Comparison of ENCODE assay signal across 20 mouse cellular contexts in the genomic region with DNA sequence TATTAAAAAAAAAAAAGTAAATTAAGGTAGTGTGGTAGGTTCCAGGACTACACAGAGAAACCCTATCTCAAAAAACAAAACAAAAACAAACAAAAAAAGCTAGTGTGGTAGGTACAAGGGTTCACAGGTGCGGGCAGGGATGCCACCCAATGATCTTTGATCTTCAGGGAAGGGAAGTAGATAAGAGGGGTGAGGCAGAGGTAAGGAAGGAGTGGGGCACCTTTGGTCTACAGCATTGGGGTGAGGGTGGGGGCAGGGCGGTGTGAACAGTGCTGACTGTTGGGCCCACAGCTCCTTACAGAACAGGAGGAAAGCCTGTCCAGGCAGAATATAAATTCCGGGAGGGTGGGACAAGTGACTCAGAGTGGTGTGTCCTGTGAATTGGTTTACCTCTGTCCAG. TPM values are rescaled to one million over a fixed set of nuclear protein-coding genes. Genes with fewer than 3 reads are reported as not detected.
A peak's percentile ranks its signal among the peaks of the same experiment; 100 is the strongest.
DNase-seq lines count a peak whose midpoint lies in the region; ATAC-seq and TF ChIP-seq lines count a peak whose summit lies in the region.
"Had no signal": no experiment of that assay in that cellular context is flagged by ENCODE, and none has a peak within 500 bp of the region (broad histone marks: within the 10 kb centered on the region; RNA-seq: fewer than 3 reads in every experiment).

No protein-coding gene starts in this region.

- H3K4me3 ChIP-seq in intestine, postnatal 0 days (ENCODE audit: low read depth, low read length), result no peak overlapping the region
- no peak overlapping the region for H3K4me3 ChIP-seq in thymus, adult 2 months (ENCODE audit: control insufficient read depth, insufficient read depth, low read length)
- H3K4me3 ChIP-seq: hindbrain, embryonic 13.5 days; midbrain, embryonic 12.5 days had no signal

- peak; percentile 81 for DNase-seq in urinary bladder, postnatal 14 days (ENCODE audit: low spot score)
- no peak for DNase-seq in urinary bladder, postnatal 10 days (ENCODE audit: low spot score)
- peak; percentile 63 for DNase-seq in thymus, adult 2 months
- no peak for DNase-seq in retina, embryonic 14.5 days (ENCODE audit: low spot score)
- DNase-seq in adrenal gland, adult 2 months, result no peak
- DNase-seq: cerebellum, adult 9-10 months; gastrocnemius, postnatal 10 days; heart, postnatal 10 days; kidney, adult 2 months; kidney, postnatal 4 days; left cerebral cortex, postnatal 4 days; lung, embryonic 14.5 days; lung, postnatal 4 days; retina, postnatal 1 day had no signal

- H3K9me3 ChIP-seq in intestine, postnatal 0 days (ENCODE audit: control insufficient read depth), result no peaks in the 10 kb centered on the region
- H3K9me3 ChIP-seq: hindbrain, embryonic 13.5 days; midbrain, embryonic 12.5 days had no signal

- TF ChIP-seq CTCF in intestine, postnatal 0 days (IDR thresholded peaks at IDR 0.05; ENCODE audit: low read depth), result no peak
- no peak for TF ChIP-seq CTCF in thymus, adult 2 months (IDR thresholded peaks at IDR 0.05; ENCODE audit: borderline replicate concordance, control insufficient read depth, extremely low read depth, insufficient read depth, low read length, poor library complexity)

- H3K9ac ChIP-seq in intestine, postnatal 0 days (ENCODE audit: low read depth, low read length), result no peak overlapping the region
- H3K9ac ChIP-seq: hindbrain, embryonic 13.5 days; lung, embryonic 14.5 days; midbrain, embryonic 12.5 days had no signal

- H3K27ac ChIP-seq in intestine, postnatal 0 days (ENCODE audit: low read depth, low read length), result peak overlapping the region; percentile 95
- peak overlapping the region; percentile 28; the same call in 1 of the 2 replicates for H3K27ac ChIP-seq in thymus, adult 2 months (ENCODE audit: control insufficient read depth, insufficient read depth, low read length)
- H3K27ac ChIP-seq: hindbrain, embryonic 13.5 days; midbrain, embryonic 12.5 days had no signal

- peaks cover 29% of the 10 kb centered on the region; the same call in 1 of the 2 replicates for H3K4me1 ChIP-seq in intestine, postnatal 0 days (replicated peaks; ENCODE audit: control insufficient read depth, insufficient read depth, low read length)
- peaks cover 46% of the 10 kb centered on the region for H3K4me1 ChIP-seq in thymus, adult 2 months (replicated peaks; ENCODE audit: control insufficient read depth, insufficient read depth, low read length)

- no peaks in the 10 kb centered on the region for H3K27me3 ChIP-seq in intestine, postnatal 0 days (replicated peaks; ENCODE audit: control insufficient read depth, insufficient read depth, low read length)
- no peaks in the 10 kb centered on the region for H3K27me3 ChIP-seq in thymus, adult 2 months (ENCODE audit: control insufficient read depth, insufficient read depth, low read length)
- H3K27me3 ChIP-seq: Patski had no signal

- ATAC-seq in intestine, postnatal 0 days, result peak; percentile 78
- no peak for ATAC-seq in inflammation-experienced regulatory T-cells, adult 6 months
- ATAC-seq: Patski had no signal

- WGBS in intestine, postnatal 0 days, result 36% methylated on average over 3 of the region's 3 CpGs
- 25% methylated on average over 3 of the region's 3 CpGs for WGBS in thymus, adult 2 months

- peak overlapping the region; percentile 21; the same call in 1 of the 2 replicates for H3K4me2 ChIP-seq in intestine, postnatal 0 days (replicated peaks; ENCODE audit: low read depth)
- H3K4me2 ChIP-seq: hindbrain, embryonic 13.5 days; liver, embryonic 11.5 days; lung, embryonic 14.5 days; midbrain, embryonic 12.5 days had no signal

- TF ChIP-seq POLR2A in thymus, adult 2 months (IDR thresholded peaks at IDR 0.05; ENCODE audit: control insufficient read depth, extremely low read depth, insufficient read depth, low read length, poor library complexity), result no peak

- H3K36me3 ChIP-seq in intestine, postnatal 0 days (ENCODE audit: control insufficient read depth, insufficient read depth), result peaks cover 19% of the 10 kb centered on the region; the same call in 1 of the 2 replicates
- peaks cover 13% of the 10 kb centered on the region for H3K36me3 ChIP-seq in thymus, adult 2 months (ENCODE audit: control insufficient read depth, insufficient read depth, low read length)

RNA-seq across cellular contexts. Expression of a gene that starts 2.9 kb away (rescaled TPM):
- polyA plus RNA-seq in intestine, postnatal 0 days (2015; fragmentation: Nextera tagmentation; extraction: Ambion mirVana), result 836 and 862 TPM in 2 replicates
- polyA plus RNA-seq in thymus, adult 2 months (2012; rRNA removed), result 3.6 and 3.7 TPM in 2 replicates
- 1 to 10 TPM; 2.3 to 4.2 TPM for total RNA-seq in adrenal gland, adult 2 months (2021)
- 2.5 TPM in 2 replicates for polyA plus RNA-seq in adrenal gland, adult 2 months (2012; rRNA removed)
- 1 to 10 TPM in 2 of 3 experiments, under 1 TPM in 1; 0.91 to 1.9 (median 1.7) TPM for polyA plus RNA-seq in inflammation-experienced regulatory T-cells, adult 6 months (2017; shearing (Covaris generic))

RNA-seq across cellular contexts. Expression of a gene that starts 13.0 kb away (rescaled TPM):
- polyA plus RNA-seq in intestine, postnatal 0 days (2015; fragmentation: Nextera tagmentation; extraction: Ambion mirVana), result 40.6 and 41.7 TPM in 2 replicates
- 143 and 146 TPM in 2 replicates for polyA plus RNA-seq in thymus, adult 2 months (2012; rRNA removed)
- 10 to 100 TPM; 55.2 to 64.5 TPM for total RNA-seq in adrenal gland, adult 2 months (2021)
- polyA plus RNA-seq in adrenal gland, adult 2 months (2012; rRNA removed), result 162 and 191 TPM in 2 replicates
- polyA plus RNA-seq in inflammation-experienced regulatory T-cells, adult 6 months (2017; shearing (Covaris generic)), result 10 to 100 TPM; 56.3 to 68.5 (median 57.1) TPM

RNA-seq across cellular contexts. Expression of a gene that starts 18.9 kb away (rescaled TPM):
- polyA plus RNA-seq in intestine, postnatal 0 days (2015; fragmentation: Nextera tagmentation; extraction: Ambion mirVana), result 1.5 and 1.8 TPM in 2 replicates
- polyA plus RNA-seq in thymus, adult 2 months (2012; rRNA removed), result 34.7 and 37.5 TPM in 2 replicates
- total RNA-seq in adrenal gland, adult 2 months (2021), result 1 to 10 TPM; 1.5 to 1.7 TPM
- polyA plus RNA-seq in adrenal gland, adult 2 months (2012; rRNA removed), result 12.2 and 13.5 TPM in 2 replicates
- polyA plus RNA-seq in inflammation-experienced regulatory T-cells, adult 6 months (2017; shearing (Covaris generic)), result 1 to 10 TPM; 1.9 to 4.0 (median 2.0) TPM
- polyA plus RNA-seq: Patski had no signal

RNA-seq across cellular contexts. Expression of a gene that starts 30.5 kb away (rescaled TPM):
- polyA plus RNA-seq in intestine, postnatal 0 days (2015; fragmentation: Nextera tagmentation; extraction: Ambion mirVana), result 685 and 722 TPM in 2 replicates
- polyA plus RNA-seq in thymus, adult 2 months (2012; rRNA removed), result 426 and 460 TPM in 2 replicates
- 10 to 100 TPM; 44.3 to 53.9 TPM for total RNA-seq in adrenal gland, adult 2 months (2021)
- 61.1 and 90.2 TPM in 2 replicates for polyA plus RNA-seq in adrenal gland, adult 2 months (2012; rRNA removed)
- 10 to 100 TPM; 58.9 to 90.9 (median 63.6) TPM for polyA plus RNA-seq in inflammation-experienced regulatory T-cells, adult 6 months (2017; shearing (Covaris generic))

RNA-seq across cellular contexts. Expression of a gene that starts 37.3 kb away (rescaled TPM):
- 0.21 and 0.22 TPM in 2 replicates for polyA plus RNA-seq in intestine, postnatal 0 days (2015; fragmentation: Nextera tagmentation; extraction: Ambion mirVana)
- polyA plus RNA-seq in thymus, adult 2 months (2012; rRNA removed), result 1.7 and 2.5 TPM in 2 replicates
- total RNA-seq in adrenal gland, adult 2 months (2021), result under 1 TPM; 0.52 to 0.73 TPM
- polyA plus RNA-seq in adrenal gland, adult 2 months (2012; rRNA removed), result 0.84 and 1.2 TPM in 2 replicates
- 1 to 10 TPM in 1 of 3 experiments, under 1 TPM in 2; 0.28 to 1.2 (median 0.67) TPM for polyA plus RNA-seq in inflammation-experienced regulatory T-cells, adult 6 months (2017; shearing (Covaris generic))
- polyA plus RNA-seq: Patski had no signal

Comparison
In these comparisons a context has a peak if more than half of its experiments do, and no peak if none do; other contexts are left out.
1. DNase-seq: peak in urinary bladder, postnatal 14 days (single experiment) and thymus, adult 2 months (single experiment); none in urinary bladder, postnatal 10 days (single experiment), retina, embryonic 14.5 days (single experiment) and adrenal gland, adult 2 months (single experiment).
2. RNA of a gene that starts 2.9 kb away (polyA plus RNA-seq): 836 to 862 TPM in intestine, postnatal 0 days; 3.6 to 3.7 TPM in thymus, adult 2 months, 2.5 TPM in adrenal gland, adult 2 months and 0.91 to 1.9 TPM in inflammation-experienced regulatory T-cells, adult 6 months; every median in the first group is over 100 times any median in the second.